Mouse (Mus musculus) G1E (cell line): ENCODE measurements around the gene Acadvl.

ENCODE experiments used
- CTCF ChIP-seq: IDR thresholded peaks from 2 replicates; pipeline ENCODE4 v1.5.1; 2012; ENCODE audit warnings: low read depth, low read length, inconsistent platforms, mixed read lengths
- GATA1 ChIP-seq: IDR thresholded peaks from 2 replicates; pipeline ENCODE4 v1.6.1; 2012; ENCODE audit warnings: borderline replicate concordance, low read length, inconsistent platforms, mixed read lengths

DNA sequence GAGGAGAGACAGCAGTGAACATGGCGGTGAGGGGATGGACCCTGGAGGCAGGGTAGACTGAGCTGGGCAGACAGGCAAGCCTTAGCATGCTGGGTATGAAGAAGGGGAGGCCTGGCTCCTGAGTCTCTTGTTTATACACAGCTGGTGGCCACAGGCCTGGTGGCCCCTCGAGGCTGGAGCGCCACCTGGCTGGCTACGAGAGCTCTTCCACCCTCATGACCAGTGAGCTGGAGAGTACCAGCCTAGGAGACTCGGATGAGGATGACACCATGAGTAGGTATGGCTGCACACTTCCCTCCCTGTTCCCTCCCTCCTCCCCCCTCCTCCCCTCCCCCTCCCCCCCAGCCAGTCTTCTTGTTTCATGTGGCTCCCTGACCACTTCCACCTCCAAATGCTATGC, 9.7 kb downstream of the Acadvl start:
- no peak for TF ChIP-seq CTCF
- no peak for TF ChIP-seq GATA1
